Mouse (Mus musculus): ENCODE data around the gene Exosc5. TPM values are rescaled to one million over a fixed set of nuclear protein-coding genes. Genes with fewer than 3 reads are reported as not detected.

The Exosc5 gene
- 64.7 and 69.8 TPM in 2 replicates for polyA plus RNA-seq (2015; fragmentation: Nextera tagmentation; extraction: Ambion mirVana)

DNA sequence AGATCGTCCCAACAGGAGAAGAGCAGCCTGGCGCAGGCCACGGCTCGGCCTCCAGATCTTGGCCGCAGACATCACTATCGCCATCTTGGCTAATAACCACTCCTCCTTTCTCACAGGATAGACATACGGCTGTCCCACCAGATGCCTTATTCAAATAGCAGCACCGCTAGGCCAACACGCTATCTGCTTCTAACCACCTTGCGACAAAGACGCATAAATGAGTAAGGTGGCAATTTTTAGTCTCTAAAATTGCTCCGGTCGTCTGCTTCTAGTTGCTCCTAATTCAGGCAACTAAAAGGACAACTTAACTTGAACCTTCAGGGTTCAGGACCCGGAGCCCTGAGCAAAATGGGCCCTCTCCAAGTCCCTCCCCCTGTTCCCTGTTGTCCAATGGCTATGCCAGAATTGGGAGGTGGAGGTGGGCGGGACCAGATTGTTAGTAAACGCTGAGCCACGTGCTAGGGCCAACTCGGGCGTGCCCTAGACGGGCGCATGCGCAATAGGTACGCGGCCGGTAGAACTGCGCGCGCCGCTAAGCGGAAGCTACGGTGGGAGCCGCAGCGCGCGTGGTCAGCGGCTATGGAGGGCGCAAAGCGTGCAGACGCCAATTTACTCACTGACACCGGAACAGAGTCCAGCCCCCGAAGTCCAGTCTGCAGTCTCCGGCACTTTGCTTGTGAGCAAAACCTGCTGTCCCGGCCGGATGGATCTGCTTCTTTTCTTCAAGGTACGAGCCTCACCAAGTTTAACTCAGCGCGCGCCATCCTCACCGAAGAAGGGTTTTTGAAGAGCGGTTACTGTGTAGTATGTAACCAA lies at the start of gene Exosc5, which contains the start of gene Bckdha:
Gene Exosc5, plus strand, starts transcription at position 508 of the 816 bp plus-strand sequence.
Gene Bckdha, minus strand, starts transcription at position 325 of the 816 bp plus-strand sequence.
- Histone ChIP-seq H3K4me1 (peaks cover 21% of the 10 kb centered on the region), H3K9ac (peak within 1 kb of the TSS; percentile 68), H3K27ac (peak within 1 kb of the TSS; percentile 82), H3K4me3 (peak within 1 kb of the TSS; percentile 78), H3K36me3 (peaks cover 18% of the 10 kb centered on the region), H3K27me3 (no peaks in the 10 kb centered on the region), H3K4me2 (peak within 1 kb of the TSS; percentile 74), H3K9me3 (no peaks in the 10 kb centered on the region)
- ATAC-seq (ENCODE audit: insufficient number of reproducible peaks, low FRiP score, low TSS enrichment, low read depth) = peak; percentile 99
- under 1% methylated on average over 50 of the region's 50 CpGs for WGBS

DNA sequence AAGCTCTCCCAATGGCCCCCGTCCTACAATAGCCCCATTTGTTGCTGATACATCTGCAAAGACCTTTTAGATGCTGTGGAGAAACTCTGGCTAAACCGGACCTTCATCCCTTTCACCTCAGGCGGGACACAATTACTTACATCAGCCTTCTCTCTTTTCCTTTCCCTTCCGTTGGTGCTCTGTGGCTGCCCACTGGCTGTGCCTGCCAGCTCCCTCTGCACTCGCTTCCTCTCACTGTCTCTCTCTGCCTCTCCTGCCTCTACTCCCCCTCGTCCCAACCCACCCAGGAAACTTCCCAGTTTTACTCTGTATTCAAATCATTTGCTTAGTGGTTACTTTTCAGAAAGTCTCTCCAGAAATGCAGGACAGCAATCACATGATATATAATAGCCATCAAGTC lies 48.9 kb upstream of the Exosc5 start:
- Histone ChIP-seq H3K4me1 (no peaks in the 10 kb centered on the region), H3K4me2 (no peak overlapping the region), H3K9ac (no peak overlapping the region), H3K9me3 (no peaks in the 10 kb centered on the region), H3K27ac (no peak overlapping the region), H3K4me3 (no peak overlapping the region), H3K27me3 (no peaks in the 10 kb centered on the region), H3K36me3 (no peaks in the 10 kb centered on the region)
- WGBS = 29% methylated on average over 6 of the region's 6 CpGs
- ATAC-seq (ENCODE audit: insufficient number of reproducible peaks, low FRiP score, low TSS enrichment, low read depth) = no peak

DNA sequence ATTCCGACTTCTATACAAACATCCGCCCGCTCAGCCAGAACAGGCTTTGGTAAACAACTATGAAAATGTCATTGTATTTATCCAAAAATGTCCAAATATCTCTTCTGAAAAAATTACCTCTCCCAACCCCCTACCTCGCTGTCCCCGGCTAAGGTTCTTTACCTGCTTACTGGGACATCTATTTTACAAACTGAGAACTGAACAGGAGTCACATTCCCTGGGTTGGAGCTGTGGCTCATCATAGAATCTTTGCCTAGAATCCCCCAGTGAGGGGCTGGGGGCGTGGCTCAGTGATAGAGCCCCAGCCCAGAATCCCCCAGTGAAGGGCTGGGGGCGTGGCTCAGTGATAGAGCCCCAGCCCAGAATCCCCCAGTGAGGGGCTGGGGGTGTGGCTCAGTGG lies 47.5 kb upstream of the Exosc5 start:
- H3K27ac ChIP-seq = no peak overlapping the region
- H3K4me3 ChIP-seq = no peak overlapping the region
- 57% methylated on average over 7 of the region's 7 CpGs for WGBS
- H3K4me2 ChIP-seq = no peak overlapping the region
- H3K9me3 ChIP-seq = no peaks in the 10 kb centered on the region
- no peaks in the 10 kb centered on the region for H3K27me3 ChIP-seq
- no peaks in the 10 kb centered on the region for H3K36me3 ChIP-seq
- H3K4me1 ChIP-seq = no peaks in the 10 kb centered on the region
- no peak overlapping the region for H3K9ac ChIP-seq
- ATAC-seq (ENCODE audit: insufficient number of reproducible peaks, low FRiP score, low TSS enrichment, low read depth) = no peak

- ATAC-seq (ENCODE audit: insufficient number of reproducible peaks, low FRiP score, low TSS enrichment, low read depth) = no peak
- H3K9me3 ChIP-seq = no peaks in the 10 kb centered on the region
- H3K4me1 ChIP-seq = 0 out of 2 replicates have a peak, but pooled peaks cover 3% of the 10 kb centered on the region
- H3K4me2 ChIP-seq = no peak overlapping the region
- H3K27ac ChIP-seq = no peak overlapping the region
- WGBS = 82% methylated on average over 5 of the region's 5 CpGs
- no peak overlapping the region for H3K4me3 ChIP-seq
- H3K27me3 ChIP-seq = no peaks in the 10 kb centered on the region
- no peak overlapping the region for H3K9ac ChIP-seq
- no peaks in the 10 kb centered on the region for H3K36me3 ChIP-seq
Observed at GRCm38 (mm10) chr7:25614086-25614485, 44.9 kb upstream of the Exosc5 start.

DNA sequence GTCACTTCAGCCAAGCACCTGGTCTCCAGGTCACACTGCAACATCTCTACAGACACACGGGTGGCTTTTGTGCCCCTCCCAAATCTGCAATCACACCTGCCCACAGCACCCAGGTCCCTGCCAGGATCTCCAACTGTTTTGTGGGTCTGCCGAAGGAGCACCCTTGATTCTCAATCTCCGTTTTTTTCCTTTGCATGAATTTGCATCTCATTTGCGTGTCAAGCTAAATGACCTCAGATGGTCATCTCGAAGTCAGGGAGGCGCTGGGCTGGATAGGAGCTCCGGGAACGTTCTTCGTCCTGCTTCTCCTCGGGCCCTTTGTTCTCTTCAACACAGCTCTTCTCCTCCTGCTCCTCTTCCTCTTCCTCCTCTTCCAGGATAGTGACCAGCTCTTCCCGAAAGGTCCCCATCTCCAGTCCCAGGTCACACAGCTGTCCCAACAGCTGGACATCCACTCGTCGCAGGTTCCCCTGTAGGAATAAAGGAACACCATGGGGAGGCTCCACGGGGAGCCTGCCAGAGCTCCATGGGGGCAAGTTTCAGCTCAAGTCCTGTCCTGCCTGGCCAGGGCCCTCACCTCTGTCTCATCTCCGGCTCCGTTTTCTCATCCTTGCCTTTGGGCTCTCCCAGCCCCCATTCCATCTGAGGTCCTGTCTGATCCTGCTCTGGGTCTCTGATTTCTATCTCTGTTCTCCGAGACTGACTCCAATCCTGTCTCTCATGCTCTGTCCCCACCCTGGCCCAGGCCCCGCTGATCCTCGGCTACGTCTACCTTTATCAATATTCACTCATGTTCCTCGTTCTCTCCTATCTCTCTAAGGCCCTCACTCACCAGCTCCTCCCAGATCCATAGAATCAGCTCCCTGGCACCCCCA lies 43.9 kb upstream of the Exosc5 start:
- no peak overlapping the region for H3K27ac ChIP-seq
- no peak overlapping the region for H3K4me3 ChIP-seq
- peaks cover 10% of the 10 kb centered on the region; the same call in 1 of the 2 replicates for H3K4me1 ChIP-seq
- H3K9me3 ChIP-seq = no peaks in the 10 kb centered on the region
- WGBS = 69% methylated on average over 21 of the region's 21 CpGs
- H3K36me3 ChIP-seq = no peaks in the 10 kb centered on the region
- no peaks in the 10 kb centered on the region for H3K27me3 ChIP-seq
- ATAC-seq (ENCODE audit: insufficient number of reproducible peaks, low FRiP score, low TSS enrichment, low read depth) = no peak
- no peak overlapping the region for H3K4me2 ChIP-seq
- no peak overlapping the region for H3K9ac ChIP-seq

- Histone ChIP-seq H3K9me3 (no peaks in the 10 kb centered on the region), H3K27me3 (no peaks in the 10 kb centered on the region), H3K36me3 (no peaks in the 10 kb centered on the region), H3K27ac (no peak within 1 kb of the TSS), H3K4me3 (no peak within 1 kb of the TSS), H3K4me2 (no peak within 1 kb of the TSS), H3K9ac (no peak within 1 kb of the TSS), H3K4me1 (peaks cover 10% of the 10 kb centered on the region; the same call in 1 of the 2 replicates)
- ATAC-seq (ENCODE audit: insufficient number of reproducible peaks, low FRiP score, low TSS enrichment, low read depth) = no peak
- 74% methylated on average over 5 of the region's 5 CpGs for whole genome bisulfite sequencing
Observed at GRCm38 (mm10) chr7:25615706-25616011, 43.3 kb upstream of the Exosc5 start, which contains the start of gene Erich4. Erich4 (minus strand) TSS chr7:25615892.

GRCm38 (mm10) chr7:25617376-25618160 lies 41.4 kb upstream of the Exosc5 start:
- Histone ChIP-seq H3K4me3 (no peak overlapping the region), H3K27me3 (no peaks in the 10 kb centered on the region), H3K36me3 (peaks cover 17% of the 10 kb centered on the region), H3K9ac (no peak overlapping the region), H3K27ac (no peak overlapping the region), H3K9me3 (no peaks in the 10 kb centered on the region), H3K4me1 (peaks cover 10% of the 10 kb centered on the region; the same call in 1 of the 2 replicates), H3K4me2 (no peak overlapping the region)
- no peak for ATAC-seq (ENCODE audit: insufficient number of reproducible peaks, low FRiP score, low TSS enrichment, low read depth)
- WGBS = 78% methylated on average over 10 of the region's 10 CpGs

- no peak within 1 kb of the TSS for H3K27ac ChIP-seq
- peak; percentile 86 for ATAC-seq (ENCODE audit: insufficient number of reproducible peaks, low FRiP score, low TSS enrichment, low read depth)
Observed at GRCm38 (mm10) chr7:25618865-25619721, 39.9 kb upstream of the Exosc5 start, which contains the start of gene Dmac2. Dmac2 (plus strand) TSS chr7:25619414.

GRCm38 (mm10) chr7:25619722-25619991 lies 39.3 kb upstream of the Exosc5 start:
- 12% methylated on average over 5 of the region's 5 CpGs for WGBS
- H3K27ac ChIP-seq = no peak overlapping the region
- peak overlapping the region; percentile 74 for H3K4me3 ChIP-seq

More at GRCm38 (mm10) chr7:25618865-25619721, 39.9 kb upstream of the Exosc5 start, which contains the start of gene Dmac2:
- H3K4me1 ChIP-seq = peaks cover 10% of the 10 kb centered on the region; the same call in 1 of the 2 replicates
- H3K27me3 ChIP-seq = no peaks in the 10 kb centered on the region
- peak within 1 kb of the TSS; percentile 68 for H3K4me2 ChIP-seq
- H3K9me3 ChIP-seq = no peaks in the 10 kb centered on the region
- H3K4me3 ChIP-seq = peak within 1 kb of the TSS; percentile 74
- peak within 1 kb of the TSS; percentile 48; the same call in 1 of the 2 replicates for H3K9ac ChIP-seq
- WGBS = under 1% methylated on average over 53 of the region's 53 CpGs
- H3K36me3 ChIP-seq = peaks cover 26% of the 10 kb centered on the region

DNA sequence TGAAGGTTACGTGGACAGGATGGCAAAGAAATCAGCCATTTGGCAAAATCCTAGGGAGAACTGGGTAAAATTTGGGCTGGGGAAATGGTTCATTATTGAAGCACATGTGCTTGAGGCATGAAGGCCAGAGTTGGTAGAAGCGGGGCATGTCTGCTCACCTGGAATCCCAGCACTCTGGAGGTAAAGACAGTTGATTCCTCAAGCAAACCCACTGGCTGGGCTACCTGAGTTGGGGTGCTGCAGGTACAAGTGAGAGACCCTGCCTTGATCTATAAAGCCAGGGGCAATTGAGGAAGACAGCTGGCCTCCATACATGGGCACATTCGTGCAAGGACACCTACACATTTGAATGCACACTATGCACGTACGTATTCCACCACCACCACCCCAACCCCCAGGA lies 38.9 kb upstream of the Exosc5 start:
- Histone ChIP-seq H3K9ac (no peak overlapping the region), H3K36me3 (peaks cover 34% of the 10 kb centered on the region), H3K4me3 (peak overlapping the region; percentile 74), H3K27me3 (no peaks in the 10 kb centered on the region), H3K9me3 (no peaks in the 10 kb centered on the region), H3K4me1 (peaks cover 10% of the 10 kb centered on the region; the same call in 1 of the 2 replicates), H3K4me2 (peak overlapping the region; percentile 68), H3K27ac (no peak overlapping the region)
- WGBS = 93% methylated on average over 5 of the region's 5 CpGs
- ATAC-seq (ENCODE audit: insufficient number of reproducible peaks, low FRiP score, low TSS enrichment, low read depth) = no peak

More at GRCm38 (mm10) chr7:25619722-25619991, 39.3 kb upstream of the Exosc5 start:
- no peak for ATAC-seq (ENCODE audit: insufficient number of reproducible peaks, low FRiP score, low TSS enrichment, low read depth)
- no peaks in the 10 kb centered on the region for H3K27me3 ChIP-seq
- peaks cover 10% of the 10 kb centered on the region; the same call in 1 of the 2 replicates for H3K4me1 ChIP-seq
- H3K36me3 ChIP-seq = peaks cover 30% of the 10 kb centered on the region
- H3K4me2 ChIP-seq = peak overlapping the region; percentile 68
- H3K9me3 ChIP-seq = no peaks in the 10 kb centered on the region
- H3K9ac ChIP-seq = peak overlapping the region; percentile 48; the same call in 1 of the 2 replicates
